Mouse (Mus musculus) forebrain, embryonic 13.5 days (tissue): ENCODE measurements at regions not wholly inside any gene's neighbourhood (a gene's known extent, or its start where the extent isn't known, plus 50 kb on each side); places are given as distances from the start of the nearest gene placed in this dataset.
"Not testable (repeated sequence)": the region's sequence is repeated elsewhere in the genome, so short reads cannot be mapped to it uniquely, and the experiment has no call there.

Experiments
- ATAC-seq: fragments of 200-750 bp; cut with Nextera tagmentation; 2 replicates; pipeline ENCODE4 v1.8.0; 2017
- H3K27ac ChIP-seq: fragments of 300-500 bp; sonication (generic); 2 replicates; pipeline ENCODE4 v1.5.1; 2015; ENCODE audit warnings: inconsistent platforms, mild to moderate bottlenecking, moderate library complexity
- H3K27me3 ChIP-seq: fragments of 300-500 bp; sonication (generic); 2 replicates; pipeline ENCODE4 v1.6.1; 2015; ENCODE audit warnings: mild to moderate bottlenecking, inconsistent platforms
- H3K36me3 ChIP-seq: fragments of 300-500 bp; sonication (generic); 2 replicates; pipeline ENCODE4 v1.6.1; 2015; ENCODE audit warnings: mild to moderate bottlenecking, inconsistent platforms; ENCODE audit not compliant: poor library complexity, severe bottlenecking
- H3K4me1 ChIP-seq: fragments of 300-500 bp; sonication (generic); 2 replicates; pipeline ENCODE4 v1.6.1; 2015; ENCODE audit warnings: inconsistent platforms
- H3K4me2 ChIP-seq: fragments of 300-500 bp; sonication (generic); 2 replicates; pipeline ENCODE4 v1.6.1; 2015; ENCODE audit warnings: inconsistent platforms, mild to moderate bottlenecking, moderate library complexity
- H3K4me3 ChIP-seq: fragments of 300-500 bp; sonication (generic); 2 replicates; pipeline ENCODE4 v1.5.1; 2015; ENCODE audit warnings: mild to moderate bottlenecking, inconsistent platforms
- H3K9ac ChIP-seq: fragments of 300-500 bp; sonication (generic); 2 replicates; pipeline ENCODE4 v1.6.1; 2015; ENCODE audit warnings: mild to moderate bottlenecking, inconsistent platforms
- H3K9me3 ChIP-seq: fragments of 300-500 bp; sonication (generic); replicated peaks from 2 replicates; pipeline ENCODE4 v1.6.1; 2016; ENCODE audit warnings: inconsistent platforms
- WGBS: fragments of 180-500 bp; shearing (Covaris S2); methylation state at CpG from one replicate; pipeline ENCODE4 v1.1.7; 2015; 5-methylcytosine and 5-hydroxymethylcytosine counted together

GRCm38 (mm10) chr15:9954941-9955340 lies 206.3 kb upstream of the Spef2 start:
- H3K9ac ChIP-seq, result no peak overlapping the region
- no peak for ATAC-seq
- H3K4me3 ChIP-seq, result no peak overlapping the region
- H3K27ac ChIP-seq, result no peak overlapping the region
- WGBS, result 78% methylated on average over 2 of the region's 2 CpGs
- no peaks in the 10 kb centered on the region for H3K36me3 ChIP-seq
- no peak overlapping the region for H3K4me2 ChIP-seq
- no peaks in the 10 kb centered on the region for H3K4me1 ChIP-seq
- no peaks in the 10 kb centered on the region for H3K27me3 ChIP-seq
- H3K9me3 ChIP-seq, result no peaks in the 10 kb centered on the region

GRCm38 (mm10) chr15:9974999-9975398 lies 202.0 kb upstream of the Prlr start:
- Histone ChIP-seq H3K4me3 (no peak overlapping the region), H3K4me1 (no peaks in the 10 kb centered on the region), H3K9me3 (no peaks in the 10 kb centered on the region), H3K9ac (no peak overlapping the region), H3K27ac (no peak overlapping the region), H3K4me2 (no peak overlapping the region), H3K36me3 (no peaks in the 10 kb centered on the region), H3K27me3 (no peaks in the 10 kb centered on the region)
- no peak for ATAC-seq
- 89% methylated on average over 4 of the region's 4 CpGs for WGBS

- Histone ChIP-seq H3K9ac (no peak overlapping the region), H3K36me3 (no peaks in the 10 kb centered on the region), H3K4me2 (no peak overlapping the region), H3K4me1 (peaks cover 7% of the 10 kb centered on the region; the same call in 1 of the 2 replicates), H3K27me3 (no peaks in the 10 kb centered on the region), H3K4me3 (no peak overlapping the region), H3K27ac (no peak overlapping the region), H3K9me3 (no peaks in the 10 kb centered on the region)
- 29% methylated on average over 7 of the region's 7 CpGs for WGBS
- ATAC-seq, result peak; percentile 98
These were observed 165.5 kb upstream of the Prlr start for GRCm38 (mm10) chr15:10011289-10012234.

GRCm38 (mm10) chr15:10017216-10017615 lies 159.8 kb upstream of the Prlr start:
- Histone ChIP-seq H3K27ac (no peak overlapping the region), H3K4me1 (no peaks in the 10 kb centered on the region), H3K9me3 (no peaks in the 10 kb centered on the region), H3K27me3 (no peaks in the 10 kb centered on the region), H3K4me2 (no peak overlapping the region), H3K4me3 (no peak overlapping the region), H3K9ac (no peak overlapping the region), H3K36me3 (no peaks in the 10 kb centered on the region)
- ATAC-seq, result no peak

- Histone ChIP-seq H3K4me3 (no peak overlapping the region), H3K27ac (no peak overlapping the region), H3K9ac (no peak overlapping the region), H3K36me3 (no peaks in the 10 kb centered on the region), H3K4me2 (no peak overlapping the region), H3K27me3 (no peaks in the 10 kb centered on the region), H3K4me1 (no peaks in the 10 kb centered on the region), H3K9me3 (no peaks in the 10 kb centered on the region)
- ATAC-seq, result no peak
- 83% methylated on average over 4 of the region's 4 CpGs for WGBS
These were observed 147.1 kb upstream of the Prlr start for GRCm38 (mm10) chr15:10029902-10030301.

GRCm38 (mm10) chr15:10035561-10035960 lies 141.5 kb upstream of the Prlr start:
- no peak for ATAC-seq
- no peaks in the 10 kb centered on the region for H3K4me1 ChIP-seq
- no peaks in the 10 kb centered on the region for H3K36me3 ChIP-seq
- H3K27me3 ChIP-seq, result no peaks in the 10 kb centered on the region
- H3K27ac ChIP-seq, result no peak overlapping the region
- H3K9me3 ChIP-seq, result no peaks in the 10 kb centered on the region
- H3K9ac ChIP-seq, result no peak overlapping the region
- H3K4me3 ChIP-seq, result no peak overlapping the region
- no peak overlapping the region for H3K4me2 ChIP-seq
- 74% methylated on average over 1 of the region's 1 CpGs for WGBS

DNA sequence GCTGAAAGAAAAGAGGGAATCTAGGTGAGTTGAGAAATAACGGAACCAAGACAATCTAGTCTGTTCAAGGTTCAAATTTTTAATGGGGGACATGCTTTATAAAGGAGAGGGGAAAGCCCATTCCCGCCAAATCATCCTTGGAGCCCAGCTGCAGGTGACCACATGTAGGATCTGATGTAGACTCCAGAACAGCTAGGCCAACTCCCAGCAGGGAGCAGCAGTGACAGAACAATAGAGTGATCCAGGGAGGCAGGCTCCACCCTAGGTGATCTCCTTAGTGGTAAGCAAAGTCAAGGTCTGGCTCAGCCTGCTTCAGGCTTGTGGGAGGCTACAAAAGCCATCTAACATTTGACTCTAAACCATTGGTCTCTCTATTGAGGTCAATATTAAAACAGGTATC lies 140.5 kb upstream of the Prlr start:
- H3K4me3 ChIP-seq, H3K9me3 ChIP-seq, ATAC-seq, H3K4me2 ChIP-seq, H3K36me3 ChIP-seq, H3K4me1 ChIP-seq, H3K9ac ChIP-seq, H3K27me3 ChIP-seq, H3K27ac ChIP-seq: not testable (repeated sequence)
- 68% methylated on average over 2 of the region's 2 CpGs for WGBS

DNA sequence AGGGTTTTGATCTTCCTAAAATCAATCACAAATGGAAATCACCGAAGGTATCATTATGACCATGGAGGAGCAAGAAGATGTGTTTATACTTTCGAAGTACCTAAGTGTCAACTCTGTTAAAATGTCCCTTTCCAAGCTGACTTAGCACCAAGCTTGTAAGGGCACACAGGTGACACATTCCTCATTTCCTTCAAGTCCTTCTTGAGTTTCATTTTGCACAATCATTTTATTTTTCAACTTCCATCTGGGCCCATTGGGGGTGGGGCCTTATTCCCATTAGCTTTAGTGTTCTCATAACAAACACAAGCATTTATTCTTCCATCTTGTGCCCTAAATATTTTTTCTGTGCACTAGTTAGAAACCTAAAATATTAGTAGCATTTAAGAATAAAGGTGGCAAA lies 103.5 kb upstream of the Prlr start:
- H3K9me3 ChIP-seq, result no peaks in the 10 kb centered on the region
- H3K4me2 ChIP-seq, result no peak overlapping the region
- H3K27ac ChIP-seq, result no peak overlapping the region
- H3K4me1 ChIP-seq, result no peaks in the 10 kb centered on the region
- no peaks in the 10 kb centered on the region for H3K27me3 ChIP-seq
- 96% methylated on average over 2 of the region's 2 CpGs for WGBS
- ATAC-seq, result no peak
- no peaks in the 10 kb centered on the region for H3K36me3 ChIP-seq
- no peak overlapping the region for H3K4me3 ChIP-seq
- H3K9ac ChIP-seq, result no peak overlapping the region

GRCm38 (mm10) chr15:10074916-10075315 lies 102.1 kb upstream of the Prlr start:
- ATAC-seq, result no peak
- 82% methylated on average over 9 of the region's 9 CpGs for WGBS
- Histone ChIP-seq H3K4me2 (no peak overlapping the region), H3K27me3 (no peaks in the 10 kb centered on the region), H3K9me3 (no peaks in the 10 kb centered on the region), H3K4me3 (no peak overlapping the region), H3K36me3 (no peaks in the 10 kb centered on the region), H3K9ac (no peak overlapping the region), H3K27ac (no peak overlapping the region), H3K4me1 (no peaks in the 10 kb centered on the region)

GRCm38 (mm10) chr15:10075391-10076060 lies 101.5 kb upstream of the Prlr start:
- 70% methylated on average over 10 of the region's 10 CpGs for WGBS
- no peaks in the 10 kb centered on the region for H3K36me3 ChIP-seq
- H3K4me2 ChIP-seq, result no peak overlapping the region
- no peaks in the 10 kb centered on the region for H3K9me3 ChIP-seq
- ATAC-seq, result peak; percentile 83
- no peaks in the 10 kb centered on the region for H3K27me3 ChIP-seq
- H3K4me3 ChIP-seq, result no peak overlapping the region
- H3K4me1 ChIP-seq, result no peaks in the 10 kb centered on the region
- H3K9ac ChIP-seq, result no peak overlapping the region
- no peak overlapping the region for H3K27ac ChIP-seq

- Histone ChIP-seq H3K27me3 (no peaks in the 10 kb centered on the region), H3K4me3 (no peak overlapping the region), H3K9me3 (no peaks in the 10 kb centered on the region), H3K9ac (no peak overlapping the region), H3K27ac (no peak overlapping the region), H3K4me1 (no peaks in the 10 kb centered on the region), H3K4me2 (no peak overlapping the region), H3K36me3 (no peaks in the 10 kb centered on the region)
- peak; percentile 61 for ATAC-seq
- 58% methylated on average over 1 of the region's 1 CpGs for WGBS
These were observed 101.0 kb upstream of the Prlr start for GRCm38 (mm10) chr15:10076061-10076400.

- no peaks in the 10 kb centered on the region for H3K9me3 ChIP-seq
- no peak overlapping the region for H3K4me3 ChIP-seq
- H3K36me3 ChIP-seq, result no peaks in the 10 kb centered on the region
- H3K4me2 ChIP-seq, result no peak overlapping the region
- no peak overlapping the region for H3K9ac ChIP-seq
- no peak overlapping the region for H3K27ac ChIP-seq
- H3K4me1 ChIP-seq, result no peaks in the 10 kb centered on the region
- no peaks in the 10 kb centered on the region for H3K27me3 ChIP-seq
- ATAC-seq, result no peak
- 87% methylated on average over 2 of the region's 2 CpGs for WGBS
These were observed 98.6 kb upstream of the Prlr start for GRCm38 (mm10) chr15:10078434-10078833.
